Mouse (Mus musculus): ENCODE data around the gene Gm906. TPM values are rescaled to one million over a fixed set of nuclear protein-coding genes. Genes with fewer than 3 reads are reported as not detected.
"Not testable (repeated sequence)": the region's sequence is repeated elsewhere in the genome, so short reads cannot be mapped to it uniquely, and the experiment has no call there.

Gene Gm906
- total RNA-seq (2014; fragmentation: Nextera tagmentation) (not detected in 2 replicates), total RNA-seq (2017) (not detected in 2 replicates), polyA plus RNA-seq (2012) (not detected in 2 replicates)

DNA sequence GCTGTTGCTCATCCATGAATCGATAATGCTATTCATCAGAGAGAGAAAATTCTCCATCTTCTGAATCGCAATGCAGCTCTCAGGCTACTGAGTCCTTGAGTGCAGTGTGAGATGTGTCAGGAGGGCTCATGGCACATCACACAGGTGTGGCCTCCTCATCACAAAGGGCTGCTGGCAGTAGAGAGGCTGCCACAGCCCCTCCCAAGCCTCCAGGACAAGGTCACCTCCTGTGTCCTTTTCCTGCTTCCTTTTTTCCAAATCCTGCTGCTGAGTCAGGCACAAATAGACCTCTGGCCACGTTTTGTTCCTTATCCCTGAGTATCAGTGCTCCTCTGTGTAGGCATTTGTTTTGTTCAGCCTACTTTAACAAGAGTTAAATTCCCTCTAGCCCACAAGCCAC is at the start of gene Gm906:
Gene Gm906, minus strand, starts transcription at position 101 of the 400 bp plus-strand sequence.
- not testable (repeated sequence) for H3K9me3 ChIP-seq (replicated peaks); DNase-seq (ENCODE audit: low spot score); ATAC-seq (ENCODE audit: extremely low read depth, insufficient number of reproducible peaks, low FRiP score, poor library complexity, severe bottlenecking); H3K36me3 ChIP-seq (replicated peaks); H3K27me3 ChIP-seq (ENCODE audit: insufficient read depth, low read length); H3K4me3 ChIP-seq (ENCODE audit: low read depth, low read length); H3K4me1 ChIP-seq (ENCODE audit: insufficient read depth, low read depth, low read length)

DNA sequence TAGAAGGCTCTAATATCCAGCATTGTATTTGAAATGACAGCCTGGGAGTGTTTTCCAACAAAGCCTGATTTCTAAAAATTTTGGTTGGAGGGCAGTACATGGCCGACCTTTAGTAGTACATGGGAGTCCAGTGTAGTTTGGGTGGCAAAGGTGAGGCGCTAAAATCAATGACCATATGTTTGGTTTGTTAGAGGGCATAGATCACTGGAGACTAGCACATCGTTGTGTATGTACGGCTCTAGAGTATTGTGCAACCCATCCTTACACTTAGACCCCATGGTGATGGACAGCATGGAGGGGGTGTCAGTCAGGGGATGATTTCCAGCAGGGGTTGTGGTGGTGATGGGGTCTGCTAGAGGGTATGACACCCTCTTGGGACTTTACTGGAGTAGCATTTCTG is 33.2 kb upstream of the Gm906 start:
- not testable (repeated sequence) for H3K4me3 ChIP-seq (ENCODE audit: low read depth, low read length); DNase-seq (ENCODE audit: low spot score); H3K27me3 ChIP-seq (ENCODE audit: insufficient read depth, low read length); ATAC-seq (ENCODE audit: extremely low read depth, insufficient number of reproducible peaks, low FRiP score, poor library complexity, severe bottlenecking); H3K4me1 ChIP-seq (ENCODE audit: insufficient read depth, low read depth, low read length); H3K36me3 ChIP-seq (replicated peaks); H3K9me3 ChIP-seq (replicated peaks)

- H3K9me3 ChIP-seq (replicated peaks): no peaks in the 10 kb centered on the region
- TF ChIP-seq POLR2AphosphoS5 (IDR thresholded peaks at IDR 0.05; ENCODE audit: insufficient replicate concordance, low read depth, low read length) (no peak), GATA1 (IDR thresholded peaks at IDR 0.05; ENCODE audit: borderline replicate concordance, low read length) (no peak), GATA2 (IDR thresholded peaks at IDR 0.05; ENCODE audit: borderline replicate concordance, low read depth, low read length) (no peak), TAL1 (conservative IDR thresholded peaks at IDR 0.05; ENCODE audit: low read depth, low read length) (no peak), CTCF (IDR thresholded peaks at IDR 0.05; ENCODE audit: low read depth, low read length) (no peak)
- no peaks in the 10 kb centered on the region for H3K4me1 ChIP-seq (ENCODE audit: insufficient read depth, low read depth, low read length)
- H3K36me3 ChIP-seq (replicated peaks): no peaks in the 10 kb centered on the region
- no peak for ATAC-seq (ENCODE audit: extremely low read depth, insufficient number of reproducible peaks, low FRiP score, poor library complexity, severe bottlenecking)
- H3K4me3 ChIP-seq (ENCODE audit: low read depth, low read length): no peak overlapping the region
- no peak for DNase-seq (ENCODE audit: low spot score)
- no peaks in the 10 kb centered on the region for H3K27me3 ChIP-seq (ENCODE audit: insufficient read depth, low read length)
Observed at GRCm38 (mm10) chr13:50236487-50236886, 13.6 kb downstream of the Gm906 start.

DNA sequence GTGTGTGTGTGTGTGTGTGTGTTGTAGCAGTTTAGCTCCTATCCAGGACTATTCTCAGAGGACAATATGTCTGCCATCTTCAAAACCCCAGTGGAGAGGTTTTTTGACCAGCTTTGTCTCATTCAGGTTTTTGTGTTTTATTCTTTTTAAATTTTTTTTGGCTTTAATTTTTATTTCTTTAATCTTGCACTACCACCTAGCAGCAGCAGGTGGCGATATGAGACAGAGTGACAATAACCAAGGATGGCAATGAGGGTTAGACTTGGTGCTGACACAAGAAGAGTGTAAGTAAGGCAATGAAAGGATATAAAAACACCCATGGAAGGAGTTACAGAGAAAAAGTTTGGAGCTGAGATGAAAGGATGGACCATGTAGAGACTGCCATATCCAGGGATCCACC is 38.3 kb downstream of the Gm906 start:
- not testable (repeated sequence) for H3K4me3 ChIP-seq (ENCODE audit: low read depth, low read length); ATAC-seq (ENCODE audit: extremely low read depth, insufficient number of reproducible peaks, low FRiP score, poor library complexity, severe bottlenecking); H3K36me3 ChIP-seq (replicated peaks); H3K27me3 ChIP-seq (ENCODE audit: insufficient read depth, low read length); H3K9me3 ChIP-seq (replicated peaks); DNase-seq (ENCODE audit: low spot score); H3K4me1 ChIP-seq (ENCODE audit: insufficient read depth, low read depth, low read length)

DNA sequence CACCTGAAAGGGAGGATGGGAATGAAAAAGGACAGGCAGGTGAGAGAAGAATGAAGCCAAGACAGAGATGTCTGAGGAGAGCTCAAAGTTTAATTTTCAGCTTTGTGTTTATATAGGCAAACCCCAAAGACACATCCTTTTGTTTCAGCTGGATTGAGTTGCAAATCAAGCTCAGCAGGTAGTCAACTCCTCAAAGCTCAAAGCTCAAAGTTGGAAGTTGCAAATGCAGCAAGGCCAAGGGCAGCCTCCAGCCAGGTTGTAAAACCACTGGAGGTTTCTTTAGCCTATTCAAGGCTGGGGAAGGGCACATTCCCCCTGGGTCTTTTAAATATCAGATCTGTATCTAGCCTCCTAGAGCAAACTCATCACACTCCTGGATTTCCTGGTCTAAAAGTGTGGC is 39.9 kb downstream of the Gm906 start:
- H3K4me3 ChIP-seq (ENCODE audit: low read depth, low read length); ATAC-seq (ENCODE audit: extremely low read depth, insufficient number of reproducible peaks, low FRiP score, poor library complexity, severe bottlenecking); H3K36me3 ChIP-seq (replicated peaks); DNase-seq (ENCODE audit: low spot score); H3K9me3 ChIP-seq (replicated peaks); H3K27me3 ChIP-seq (ENCODE audit: insufficient read depth, low read length); H3K4me1 ChIP-seq (ENCODE audit: insufficient read depth, low read depth, low read length): not testable (repeated sequence)

- H3K27me3 ChIP-seq (ENCODE audit: insufficient read depth, low read length); H3K9me3 ChIP-seq (replicated peaks); H3K4me3 ChIP-seq (ENCODE audit: low read depth, low read length); H3K4me1 ChIP-seq (ENCODE audit: insufficient read depth, low read depth, low read length); H3K36me3 ChIP-seq (replicated peaks); ATAC-seq (ENCODE audit: extremely low read depth, insufficient number of reproducible peaks, low FRiP score, poor library complexity, severe bottlenecking); DNase-seq (ENCODE audit: low spot score): not testable (repeated sequence)
Observed at GRCm38 (mm10) chr13:50209651-50210050, 40.5 kb downstream of the Gm906 start.

GRCm38 (mm10) chr13:50207966-50208365 is 42.1 kb downstream of the Gm906 start:
- no peak overlapping the region for H3K4me3 ChIP-seq (ENCODE audit: low read depth, low read length)
- TF ChIP-seq CTCF (IDR thresholded peaks at IDR 0.05; ENCODE audit: low read depth, low read length) (no peak), GATA1 (IDR thresholded peaks at IDR 0.05; ENCODE audit: borderline replicate concordance, low read length) (no peak), GATA2 (IDR thresholded peaks at IDR 0.05; ENCODE audit: borderline replicate concordance, low read depth, low read length) (no peak), TAL1 (conservative IDR thresholded peaks at IDR 0.05; ENCODE audit: low read depth, low read length) (no peak), POLR2AphosphoS5 (IDR thresholded peaks at IDR 0.05; ENCODE audit: insufficient replicate concordance, low read depth, low read length) (no peak)
- no peak for ATAC-seq (ENCODE audit: extremely low read depth, insufficient number of reproducible peaks, low FRiP score, poor library complexity, severe bottlenecking)
- no peak for DNase-seq (ENCODE audit: low spot score)
- H3K36me3 ChIP-seq (replicated peaks): no peaks in the 10 kb centered on the region
- H3K27me3 ChIP-seq (ENCODE audit: insufficient read depth, low read length): peaks cover 3% of the 10 kb centered on the region; the same call in 1 of the 2 replicates
- peaks cover 4% of the 10 kb centered on the region; the same call in 1 of the 2 replicates for H3K9me3 ChIP-seq (replicated peaks)
- no peaks in the 10 kb centered on the region for H3K4me1 ChIP-seq (ENCODE audit: insufficient read depth, low read depth, low read length)

DNA sequence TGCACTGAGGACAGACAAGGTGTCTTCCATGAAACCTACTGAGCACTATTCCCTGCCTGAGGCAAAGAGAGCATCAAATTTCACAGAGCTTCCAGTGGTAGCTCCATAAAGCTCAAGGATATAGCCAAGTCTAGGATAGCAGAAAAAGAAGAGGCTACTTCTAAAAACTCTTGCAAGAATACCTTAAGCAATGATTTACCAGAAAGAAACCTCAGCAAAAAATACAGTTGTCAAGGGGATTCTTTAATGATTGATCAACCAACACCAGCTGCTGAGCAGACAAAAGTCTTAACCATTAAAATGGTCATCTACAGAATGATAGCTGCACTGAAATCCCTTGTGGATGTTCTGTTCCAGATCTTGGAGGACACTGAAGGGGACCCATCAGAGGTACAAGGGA is 53.3 kb downstream of the Gm906 start:
- not testable (repeated sequence) for H3K4me3 ChIP-seq (ENCODE audit: low read depth, low read length); ATAC-seq (ENCODE audit: extremely low read depth, insufficient number of reproducible peaks, low FRiP score, poor library complexity, severe bottlenecking)

More for the DNA sequence above, 53.3 kb downstream of the Gm906 start:
- H3K9me3 ChIP-seq (replicated peaks); H3K4me1 ChIP-seq (ENCODE audit: insufficient read depth, low read depth, low read length); DNase-seq (ENCODE audit: low spot score); H3K36me3 ChIP-seq (replicated peaks); H3K27me3 ChIP-seq (ENCODE audit: insufficient read depth, low read length): not testable (repeated sequence)

Other genes starting within 250 kb of the Gm906 start
- not detected in 2 replicates for gene Fbxw17, start 167.6 kb upstream of the Gm906 start, total RNA-seq (2014; fragmentation: Nextera tagmentation)
- gene Fbxw17, start 167.6 kb upstream of the Gm906 start, total RNA-seq (2017): 0.22 TPM in 1 of 2 replicates, not detected in the other
- gene Fbxw17, start 167.6 kb upstream of the Gm906 start, polyA plus RNA-seq (2012): not detected in 2 replicates
- not detected in 2 replicates for gene Gm47429, start 193.6 kb upstream of the Gm906 start, total RNA-seq (2014; fragmentation: Nextera tagmentation)
- gene Gm47429, start 193.6 kb upstream of the Gm906 start, total RNA-seq (2017): not detected in 2 replicates
- gene Gm47429, start 193.6 kb upstream of the Gm906 start, polyA plus RNA-seq (2012): not detected in 2 replicates
- gene Nutm2, start 217.0 kb upstream of the Gm906 start, total RNA-seq (2014; fragmentation: Nextera tagmentation): not detected in 2 replicates
- gene Nutm2, start 217.0 kb upstream of the Gm906 start, total RNA-seq (2017): 0.06 TPM in 1 of 2 replicates, not detected in the other
- not detected in 2 replicates for gene Nutm2, start 217.0 kb upstream of the Gm906 start, polyA plus RNA-seq (2012)